ENCODE assay signal across 24 mouse cellular contexts in the genomic region with DNA sequence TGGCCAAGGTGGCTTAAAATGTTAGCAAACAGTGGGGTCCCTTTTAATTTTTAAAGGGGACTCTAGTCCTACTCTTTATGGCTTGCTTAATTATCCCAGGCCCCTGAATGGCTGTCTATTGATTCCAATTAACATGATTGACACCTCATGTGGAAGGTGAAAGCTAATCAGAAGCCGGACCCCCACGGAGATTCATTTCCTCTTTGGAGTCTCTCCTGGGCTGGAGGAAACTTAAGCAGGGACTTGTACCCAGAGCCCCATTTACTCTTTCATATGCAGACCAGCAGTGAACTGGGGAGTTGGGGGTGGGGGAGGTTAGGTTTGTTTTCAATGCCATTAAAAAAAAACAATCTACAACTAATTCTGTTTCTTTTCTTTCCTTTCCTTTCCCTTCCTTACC.
A peak's percentile ranks its signal among the peaks of the same experiment; 100 is the strongest.
DNase-seq lines count a peak whose midpoint lies in the region; ATAC-seq and TF ChIP-seq lines count a peak whose summit lies in the region.
"Had no signal": no experiment of that assay in that cellular context is flagged by ENCODE, and none has a peak within 500 bp of the region (broad histone marks: within the 10 kb centered on the region; RNA-seq: fewer than 3 reads in every experiment).

No protein-coding gene starts in this region.

- peaks cover 3% of the 10 kb centered on the region for H3K4me1 ChIP-seq in embryonic facial prominence, embryonic 11.5 days (ENCODE audit: control insufficient read depth, insufficient read depth, low read length)
- H3K4me1 ChIP-seq in limb, embryonic 12.5 days (replicated peaks) = peaks cover 79% of the 10 kb centered on the region

- H3K4me2 ChIP-seq in embryonic facial prominence, embryonic 11.5 days (ENCODE audit: low read depth, low read length) = no peak overlapping the region
- H3K4me2 ChIP-seq in limb, embryonic 12.5 days = peak overlapping the region; percentile 20; the same call in 1 of the 2 replicates
- H3K4me2 ChIP-seq: heart, embryonic 11.5 days; heart, embryonic 15.5 days; hindbrain, embryonic 14.5 days had no signal

- H3K4me3 ChIP-seq in layer of hippocampus, adult 2 months = no peak overlapping the region
- H3K4me3 ChIP-seq in embryonic facial prominence, embryonic 11.5 days (ENCODE audit: low read depth, low read length) = no peak overlapping the region
- no peak overlapping the region for H3K4me3 ChIP-seq in limb, embryonic 12.5 days (replicated peaks)
- H3K4me3 ChIP-seq: embryonic facial prominence, embryonic 13.5 days; heart, embryonic 15.5 days had no signal

- TF ChIP-seq CTCF in layer of hippocampus, adult 2 months (conservative IDR thresholded peaks at IDR 0.05) = no peak

- no peak overlapping the region for H3K9ac ChIP-seq in embryonic facial prominence, embryonic 11.5 days (replicated peaks; ENCODE audit: low read length)
- H3K9ac ChIP-seq in limb, embryonic 12.5 days (replicated peaks) = no peak overlapping the region
- H3K9ac ChIP-seq: embryonic facial prominence, embryonic 13.5 days; heart, embryonic 15.5 days; hindbrain, embryonic 14.5 days had no signal

- DNase-seq in embryo, embryonic 10.5 days (ENCODE audit: low spot score) = peak; percentile 45
- DNase-seq in embryo, embryonic 10 days (ENCODE audit: low spot score) = no peak
- no peak for DNase-seq in layer of hippocampus, adult 2 months (ENCODE audit: low spot score in 2 of 2)
- no peak for DNase-seq in layer of hippocampus, postnatal 10 days (ENCODE audit: low spot score in 2 of 2)
- peak; percentile 19 for DNase-seq in embryonic facial prominence, embryonic 11.5 days (ENCODE audit: low spot score)
- no peak for DNase-seq in adrenal gland, postnatal 25 days
- no peak for DNase-seq in right cerebral cortex, postnatal 14 days
- DNase-seq: adrenal gland, postnatal 14 days; B cell, adult 2 months; cerebellum, adult 2 months; cerebellum, postnatal 14 days; gastrocnemius, postnatal 10 days; heart, adult 18-20 months; heart, postnatal 14 days; kidney, adult 2 months had no signal

- peak overlapping the region; percentile 67 for H3K27ac ChIP-seq in layer of hippocampus, adult 2 months
- H3K27ac ChIP-seq in embryonic facial prominence, embryonic 11.5 days (replicated peaks; ENCODE audit: low read depth, low read length) = no peak overlapping the region
- peak overlapping the region; percentile 69 for H3K27ac ChIP-seq in limb, embryonic 12.5 days
- H3K27ac ChIP-seq: heart, embryonic 15.5 days; hindbrain, embryonic 14.5 days had no signal

- H3K27me3 ChIP-seq in embryonic facial prominence, embryonic 11.5 days (ENCODE audit: control insufficient read depth, insufficient read depth, low read length) = no peaks in the 10 kb centered on the region
- H3K27me3 ChIP-seq in limb, embryonic 12.5 days = no peaks in the 10 kb centered on the region
- H3K27me3 ChIP-seq: embryonic facial prominence, embryonic 13.5 days; heart, embryonic 15.5 days had no signal

- WGBS in embryonic facial prominence, embryonic 11.5 days = 15% methylated on average over 2 of the region's 2 CpGs
- 8% methylated on average over 2 of the region's 2 CpGs for WGBS in limb, embryonic 12.5 days

- ATAC-seq in embryonic facial prominence, embryonic 11.5 days (replicated peaks; ENCODE audit: insufficient number of reproducible peaks, low FRiP score, low TSS enrichment, low read depth) = no peak
- no peak for ATAC-seq in limb, embryonic 12.5 days (ENCODE audit: insufficient number of reproducible peaks, insufficient read depth, low FRiP score, low TSS enrichment, low read depth)
- ATAC-seq: activated CD4-positive, CD25-positive, alpha-beta regulatory T cell, adult 4 months; CD4-positive, CD25-positive, alpha-beta regulatory T cell, adult 4 months; forebrain, embryonic 16.5 days; intestine, embryonic 16.5 days had no signal

- H3K36me3 ChIP-seq in embryonic facial prominence, embryonic 11.5 days (replicated peaks; ENCODE audit: control insufficient read depth, insufficient read depth, low read depth, low read length) = no peaks in the 10 kb centered on the region
- H3K36me3 ChIP-seq in limb, embryonic 12.5 days = 0 out of 2 replicates have a peak, but pooled peaks cover 5% of the 10 kb centered on the region
- H3K36me3 ChIP-seq: embryonic facial prominence, embryonic 13.5 days; heart, embryonic 15.5 days had no signal

- H3K9me3 ChIP-seq in embryonic facial prominence, embryonic 11.5 days (replicated peaks; ENCODE audit: control insufficient read depth, low read length) = no peaks in the 10 kb centered on the region
- H3K9me3 ChIP-seq in limb, embryonic 12.5 days = no peaks in the 10 kb centered on the region
- H3K9me3 ChIP-seq: embryonic facial prominence, embryonic 13.5 days; heart, embryonic 15.5 days had no signal

Comparison
In these comparisons a context has a peak if more than half of its experiments do, and no peak if none do; other contexts are left out.
1. DNase-seq: peak in embryo, embryonic 10.5 days (single experiment) and embryonic facial prominence, embryonic 11.5 days (single experiment); none in embryo, embryonic 10 days (single experiment), layer of hippocampus, adult 2 months (0 of 2), layer of hippocampus, postnatal 10 days (0 of 2), adrenal gland, postnatal 25 days (single experiment) and right cerebral cortex, postnatal 14 days (single experiment).